Mouse (Mus musculus) CH12.LX (cell line): ENCODE data around the gene Fam49a.

Source experiments
- CTCF ChIP-seq, 2 experiments: IDR thresholded peaks in 1 of 2; conservative IDR thresholded peaks in 1 of 2; 2 replicates each; pipeline ENCODE4 v1.5.1; 2011 to 2012; ENCODE audit warnings: low read depth in 2 of 2, low read length in 2 of 2, improper control_type of control experiment in 1 of 2, inconsistent platforms in 1 of 2, mild to moderate bottlenecking in 1 of 2, moderate library complexity in 1 of 2
- SIN3A ChIP-seq: IDR thresholded peaks from 2 replicates; pipeline ENCODE4 v1.6.1; 2012; ENCODE audit warnings: low read length, improper control_type of control experiment, inconsistent platforms
- USF1 ChIP-seq: IDR thresholded peaks from 2 replicates; pipeline ENCODE4 v1.6.1; 2014; ENCODE audit warnings: low read depth, mild to moderate bottlenecking, inconsistent platforms, low read length, improper control_type of control experiment

GRCm38 (mm10) chr12:12299303-12299702, 37.4 kb downstream of the Fam49a start:
- no peak for TF ChIP-seq USF1
- TF ChIP-seq SIN3A, result no peak
- TF ChIP-seq CTCF (conservative IDR thresholded peaks at IDR 0.05 in 1 of 2, IDR thresholded peaks at IDR 0.05 in 1 of 2; ENCODE audit: low read depth in 2 of 2, low read length in 2 of 2), result no peak
